Mouse (Mus musculus) macrophage (primary cell): Measurements from ENCODE around the gene Cers1. TPM values are rescaled to one million over a fixed set of nuclear protein-coding genes. Genes with fewer than 3 reads are reported as not detected.

Source experiments
- H3K27ac ChIP-seq: fragments of 350-480 bp; formaldehyde crosslinking; 2 replicates; pipeline ENCODE4 v1.9.0; 2021
- H3K36me3 ChIP-seq: fragments of 350-480 bp; formaldehyde crosslinking; 2 replicates; pipeline ENCODE4 v1.9.0; 2021; ENCODE audit errors: inconsistent target
- H3K4me3 ChIP-seq: fragments of 350-480 bp; formaldehyde crosslinking; 2 replicates; pipeline ENCODE4 v1.9.0; 2021; ENCODE audit errors: inconsistent target
- H3K79me2 ChIP-seq: fragments of 350-480 bp; formaldehyde crosslinking; 2 replicates; pipeline ENCODE4 v1.9.0; 2021; ENCODE audit errors: inconsistent target
- WGBS: methylation state at CpG from one replicate; pipeline ENCODE4 v1.1.7; 2026; ENCODE audit warnings: inconsistent platforms; ENCODE audit not compliant: missing documents; 5-methylcytosine and 5-hydroxymethylcytosine counted together
- polyA plus RNA-seq: library from polyadenylated mRNA; stranded (reverse); fragments of 250-400 nt; gene quantifications from 3 replicates; pipeline ENCODE4 v1.2.4, GENCODE M21; 2018; ENCODE audit warnings: inconsistent platforms

Gene Cers1
- polyA plus RNA-seq, 1 experiment from 2014 or later: not detected

- Histone ChIP-seq H3K79me2 (no peaks in the 10 kb centered on the region), H3K4me3 (no peak overlapping the region), H3K27ac (no peak overlapping the region), H3K36me3 (peaks cover 29% of the 10 kb centered on the region)
- 41% methylated on average over 45 of the region's 45 CpGs for WGBS
Observed at GRCm38 (mm10) chr8:70329835-70330740, 14.5 kb downstream of the Cers1 start.

DNA sequence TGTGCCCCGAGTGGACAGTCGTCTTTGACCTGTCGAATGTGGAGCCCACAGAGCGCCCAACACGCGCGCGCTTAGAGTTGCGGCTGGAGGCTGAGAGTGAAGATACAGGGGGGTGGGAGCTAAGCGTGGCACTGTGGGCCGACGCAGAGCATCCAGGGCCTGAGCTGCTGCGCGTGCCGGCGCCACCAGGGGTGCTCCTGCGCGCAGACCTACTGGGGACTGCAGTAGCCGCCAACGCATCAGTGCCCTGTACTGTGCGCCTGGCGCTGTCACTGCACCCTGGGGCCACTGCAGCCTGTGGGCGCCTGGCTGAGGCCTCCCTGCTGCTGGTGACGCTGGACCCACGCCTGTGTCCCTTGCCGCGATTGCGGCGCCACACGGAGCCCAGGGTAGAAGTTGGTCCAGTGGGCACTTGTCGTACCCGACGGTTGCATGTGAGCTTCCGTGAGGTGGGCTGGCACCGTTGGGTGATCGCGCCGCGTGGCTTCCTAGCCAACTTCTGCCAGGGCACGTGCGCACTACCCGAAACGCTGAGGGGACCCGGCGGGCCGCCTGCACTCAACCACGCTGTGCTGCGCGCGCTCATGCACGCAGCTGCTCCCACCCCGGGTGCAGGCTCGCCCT is 15.3 kb downstream of the Cers1 start:
- H3K79me2 ChIP-seq: no peaks in the 10 kb centered on the region
- peaks cover 36% of the 10 kb centered on the region for H3K36me3 ChIP-seq
- H3K4me3 ChIP-seq: no peak overlapping the region
- 84% methylated on average over 52 of the region's 53 CpGs for WGBS
- H3K27ac ChIP-seq: no peak overlapping the region

GRCm38 (mm10) chr8:70331526-70331925 is 16.0 kb downstream of the Cers1 start:
- WGBS: 94% methylated on average over 18 of the region's 19 CpGs
- peaks cover 43% of the 10 kb centered on the region for H3K36me3 ChIP-seq
- H3K4me3 ChIP-seq: no peak overlapping the region
- no peaks in the 10 kb centered on the region for H3K79me2 ChIP-seq
- no peak overlapping the region for H3K27ac ChIP-seq

GRCm38 (mm10) chr8:70332070-70332877 is 16.7 kb downstream of the Cers1 start:
- peaks cover 50% of the 10 kb centered on the region for H3K36me3 ChIP-seq
- 87% methylated on average over 41 of the region's 41 CpGs for WGBS
- no peak overlapping the region for H3K4me3 ChIP-seq
- H3K79me2 ChIP-seq: no peaks in the 10 kb centered on the region
- H3K27ac ChIP-seq: no peak overlapping the region

GRCm38 (mm10) chr8:70332878-70333202 is 17.3 kb downstream of the Cers1 start:
- WGBS: 95% methylated on average over 6 of the region's 6 CpGs
- H3K36me3 ChIP-seq: peaks cover 56% of the 10 kb centered on the region
- H3K27ac ChIP-seq: no peak overlapping the region
- no peaks in the 10 kb centered on the region for H3K79me2 ChIP-seq
- H3K4me3 ChIP-seq: no peak overlapping the region

DNA sequence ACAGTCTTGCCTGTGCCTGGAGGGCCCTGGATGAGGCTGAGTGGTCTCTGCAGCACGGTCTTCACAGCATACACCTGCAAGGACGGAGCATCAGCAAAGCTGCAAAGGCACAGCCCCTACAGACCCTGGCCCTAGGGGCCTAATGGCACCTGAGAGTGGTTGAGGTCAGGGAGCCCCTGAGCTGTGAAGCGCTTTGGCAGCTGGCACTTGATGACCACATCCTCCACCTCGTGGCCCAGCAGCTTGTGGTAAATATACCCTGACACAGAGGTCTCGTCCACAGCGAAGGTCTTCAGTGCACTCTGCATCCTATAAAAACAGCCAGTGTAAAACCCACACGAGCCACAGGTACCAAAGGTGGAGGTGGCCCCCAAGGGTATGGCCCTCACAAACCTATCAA is 23.4 kb downstream of the Cers1 start:
- H3K4me3 ChIP-seq: no peak overlapping the region
- peaks cover 82% of the 10 kb centered on the region for H3K36me3 ChIP-seq
- H3K27ac ChIP-seq: no peak overlapping the region
- peaks cover 40% of the 10 kb centered on the region for H3K79me2 ChIP-seq
- WGBS: 83% methylated on average over 7 of the region's 7 CpGs

DNA sequence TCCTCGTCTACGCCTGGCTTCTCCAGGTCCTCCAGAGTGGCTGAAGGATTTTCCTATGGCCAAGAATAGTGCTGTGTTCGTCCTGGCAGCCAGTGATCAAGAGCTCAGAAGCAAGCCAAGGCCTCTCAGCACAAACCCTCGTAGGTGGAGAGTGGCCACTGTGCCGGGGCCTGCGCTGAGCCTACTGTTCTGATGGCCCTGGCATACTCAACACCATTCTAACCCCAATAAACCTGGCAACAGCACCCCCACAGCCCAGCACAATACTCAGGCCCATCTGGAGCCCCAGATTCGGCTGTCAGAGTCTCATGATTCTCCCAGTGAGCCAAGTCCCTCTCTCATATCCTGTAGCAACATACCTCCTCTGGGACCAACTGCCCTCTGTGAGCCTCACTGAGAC is 25.1 kb downstream of the Cers1 start:
- H3K79me2 ChIP-seq: peaks cover 57% of the 10 kb centered on the region
- no peak overlapping the region for H3K27ac ChIP-seq
- WGBS: 93% methylated on average over 5 of the region's 7 CpGs
- H3K4me3 ChIP-seq: no peak overlapping the region
- H3K36me3 ChIP-seq: peaks cover 65% of the 10 kb centered on the region

- Histone ChIP-seq H3K4me3 (no peak overlapping the region), H3K27ac (peak overlapping the region; percentile 59), H3K79me2 (peaks cover 71% of the 10 kb centered on the region), H3K36me3 (peaks cover 51% of the 10 kb centered on the region)
- WGBS: 46% methylated on average over 13 of the region's 14 CpGs
Observed at GRCm38 (mm10) chr8:70342007-70342406, 26.4 kb downstream of the Cers1 start.

- no peak overlapping the region for H3K4me3 ChIP-seq
- H3K36me3 ChIP-seq: peaks cover 41% of the 10 kb centered on the region
- H3K79me2 ChIP-seq: peaks cover 81% of the 10 kb centered on the region
- 94% methylated on average over 6 of the region's 7 CpGs for WGBS
- no peak overlapping the region; the same call in 1 of the 2 replicates for H3K27ac ChIP-seq
Observed at GRCm38 (mm10) chr8:70343076-70343475, 27.5 kb downstream of the Cers1 start.

DNA sequence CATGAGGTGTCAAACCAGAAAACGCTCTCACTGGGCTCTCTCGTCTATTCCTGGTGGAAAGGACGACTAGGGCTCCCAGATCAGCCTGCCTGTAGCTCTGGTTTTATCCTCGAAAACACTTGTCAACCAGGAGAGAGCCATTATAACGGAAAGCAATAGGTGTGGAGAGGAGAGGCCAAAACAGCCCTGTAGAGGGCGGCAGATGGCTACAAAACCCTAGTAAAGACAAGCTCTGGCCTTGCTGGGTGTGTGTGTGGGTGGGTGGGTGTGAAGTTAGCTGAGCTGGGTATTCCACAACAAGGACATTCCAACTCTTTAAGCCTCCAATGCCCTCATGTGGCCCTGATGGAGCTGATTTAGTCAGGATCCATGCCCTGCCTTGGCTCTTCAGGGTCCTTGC is 28.1 kb downstream of the Cers1 start:
- H3K4me3 ChIP-seq: no peak overlapping the region
- 76% methylated on average over 6 of the region's 6 CpGs for WGBS

GRCm38 (mm10) chr8:70344279-70344678 is 28.7 kb downstream of the Cers1 start:
- Histone ChIP-seq H3K36me3 (peaks cover 29% of the 10 kb centered on the region), H3K4me3 (no peak overlapping the region), H3K79me2 (peaks cover 93% of the 10 kb centered on the region), H3K27ac (no peak overlapping the region)
- 70% methylated on average over 2 of the region's 2 CpGs for WGBS

More for the DNA sequence above, 28.1 kb downstream of the Cers1 start:
- Histone ChIP-seq H3K27ac (no peak overlapping the region), H3K36me3 (peaks cover 35% of the 10 kb centered on the region), H3K79me2 (peaks cover 87% of the 10 kb centered on the region)

DNA sequence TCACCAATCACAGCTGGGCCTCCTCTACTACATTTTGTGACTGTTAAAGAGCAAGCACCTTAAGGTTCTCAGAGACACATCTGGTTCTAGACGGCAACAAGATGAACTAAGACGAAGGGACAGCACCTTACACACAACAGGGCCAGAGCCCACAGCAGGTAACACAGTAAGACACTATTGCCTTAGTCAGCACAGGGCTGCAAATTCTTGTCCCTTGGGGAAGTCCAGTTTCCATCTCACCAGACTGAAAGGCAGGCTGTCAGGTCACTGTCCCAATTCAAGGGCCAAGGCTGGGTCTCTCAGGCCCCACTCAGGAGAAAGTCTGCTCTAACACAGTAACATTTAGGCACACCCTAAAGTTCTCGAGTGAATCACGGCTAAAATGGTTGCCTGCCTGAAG is 31.9 kb downstream of the Cers1 start:
- Histone ChIP-seq H3K36me3 (0 out of 2 replicates have a peak, but pooled peaks cover 6% of the 10 kb centered on the region), H3K4me3 (no peak overlapping the region), H3K27ac (no peak overlapping the region), H3K79me2 (peaks cover 100% of the 10 kb centered on the region)
- 84% methylated on average over 4 of the region's 4 CpGs for WGBS

DNA sequence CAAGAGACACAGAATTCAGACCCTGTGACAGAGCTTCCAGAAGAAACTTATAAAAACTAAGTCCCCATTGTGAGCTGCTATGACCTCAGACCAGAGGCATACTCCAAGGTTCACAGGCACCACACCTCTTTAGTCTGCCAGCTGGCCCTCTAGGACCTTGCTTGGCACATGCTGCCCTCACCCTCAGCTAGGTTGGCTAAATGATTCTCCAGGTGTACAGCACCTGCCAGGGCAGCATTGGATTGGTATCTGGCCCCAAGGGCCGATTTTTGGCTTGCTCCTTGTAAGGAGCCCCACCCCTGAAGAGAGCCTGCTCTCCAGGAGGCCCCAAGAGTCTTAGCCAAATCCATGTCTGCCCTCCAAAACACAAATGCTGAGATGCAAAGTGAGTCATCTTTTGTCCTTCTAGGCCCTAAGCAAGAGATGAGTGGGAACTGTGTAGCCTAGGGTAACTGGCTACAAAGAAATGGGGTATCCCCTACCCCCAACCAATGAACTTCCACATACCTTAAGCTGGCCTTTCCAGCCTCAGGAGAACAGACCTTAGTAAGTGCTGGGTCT is 32.4 kb downstream of the Cers1 start:
- 0 out of 2 replicates have a peak, but pooled peaks cover 6% of the 10 kb centered on the region for H3K36me3 ChIP-seq
- H3K79me2 ChIP-seq: peaks cover 97% of the 10 kb centered on the region
- 81% methylated on average over 1 of the region's 1 CpGs for WGBS
- H3K27ac ChIP-seq: no peak overlapping the region
- H3K4me3 ChIP-seq: no peak overlapping the region
